Mouse (Mus musculus): ENCODE measurements around the gene Prrc2b. TPM values are rescaled to one million over a fixed set of nuclear protein-coding genes. Genes with fewer than 3 reads are reported as not detected.

The Prrc2b gene
- polyA plus RNA-seq, 1 experiment, result 5.5 TPM

DNA sequence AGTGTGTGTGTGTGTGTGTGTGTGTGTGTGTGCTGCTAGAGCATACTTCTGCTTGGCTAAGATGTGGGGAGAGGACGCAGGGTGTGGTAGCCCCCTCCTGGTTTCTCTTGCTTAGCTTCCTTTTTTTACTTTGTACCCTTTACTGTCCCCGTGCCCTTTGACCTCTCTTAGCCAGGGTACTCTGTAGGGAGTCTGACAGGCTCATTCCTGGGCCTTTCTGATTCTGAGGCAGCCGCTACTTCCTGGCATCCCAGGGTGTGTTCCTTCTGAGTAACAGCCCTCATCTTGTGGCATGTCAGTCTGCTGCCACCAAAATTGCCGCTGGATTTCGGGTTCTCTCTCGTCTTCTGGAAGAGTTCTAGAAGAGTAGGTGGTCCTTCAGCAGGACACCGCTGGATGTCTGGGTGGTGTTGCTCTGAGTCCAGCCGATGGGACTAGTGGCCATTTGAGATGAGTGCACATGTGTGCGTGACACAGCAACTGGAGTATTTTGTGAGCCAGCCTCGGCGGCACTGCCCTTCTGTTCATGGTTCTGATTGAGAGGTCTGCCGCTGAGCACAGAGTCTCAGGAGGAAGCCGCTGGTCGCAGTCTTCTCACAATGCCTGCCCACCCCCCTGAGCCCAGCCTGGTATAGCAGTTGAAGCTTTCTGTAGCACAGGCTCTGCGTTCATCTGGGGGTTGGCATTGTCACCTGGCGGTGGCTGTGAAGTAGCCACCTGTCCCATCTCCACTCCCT lies 16.3 kb downstream of the Prrc2b start:
- Histone ChIP-seq H3K27me3 (ENCODE audit: control insufficient read depth, insufficient read depth, low read length) (no peaks in the 10 kb centered on the region), H3K4me1 (ENCODE audit: control insufficient read depth, insufficient read depth, low read length) (peaks cover 8% of the 10 kb centered on the region), H3K27ac (ENCODE audit: control insufficient read depth, insufficient read depth, low read depth, low read length) (0 out of 2 replicates have a peak overlapping the region, but pooled peaks have one; percentile 9), H3K36me3 (ENCODE audit: control insufficient read depth, insufficient read depth, low read length) (no peaks in the 10 kb centered on the region), H3K4me3 (ENCODE audit: control insufficient read depth, low read depth, low read length) (no peak overlapping the region)
- TF ChIP-seq POLR2A (IDR thresholded peaks at IDR 0.05; ENCODE audit: control insufficient read depth, low read depth, low read length) (no peak), CTCF (IDR thresholded peaks at IDR 0.05; ENCODE audit: control insufficient read depth, insufficient read depth, insufficient replicate concordance, low read depth, low read length) (no peak)

DNA sequence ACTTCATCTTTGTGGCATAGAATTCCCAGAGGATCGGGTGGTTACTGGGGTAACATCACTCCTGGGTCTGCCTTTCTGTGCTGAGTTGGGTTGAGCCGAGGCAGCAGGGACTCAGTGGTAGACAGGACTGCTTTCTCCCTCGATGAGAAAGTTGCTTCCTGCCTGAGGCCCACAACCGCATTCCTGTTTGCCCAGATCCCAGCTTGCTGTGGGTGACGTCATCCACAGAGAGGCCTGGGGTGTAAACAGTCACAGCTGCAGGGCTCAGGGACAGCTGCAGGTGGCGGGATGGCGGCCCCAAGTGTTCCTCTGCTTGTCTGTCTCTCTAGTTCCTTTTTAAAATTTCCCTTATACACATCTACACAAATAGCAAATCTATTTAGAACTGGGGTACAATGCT lies 16.9 kb downstream of the Prrc2b start:
- H3K4me1 ChIP-seq (ENCODE audit: control insufficient read depth, insufficient read depth, low read length), result peaks cover 8% of the 10 kb centered on the region
- 0 out of 2 replicates have a peak overlapping the region, but pooled peaks have one; percentile 9 for H3K27ac ChIP-seq (ENCODE audit: control insufficient read depth, insufficient read depth, low read depth, low read length)

DNA sequence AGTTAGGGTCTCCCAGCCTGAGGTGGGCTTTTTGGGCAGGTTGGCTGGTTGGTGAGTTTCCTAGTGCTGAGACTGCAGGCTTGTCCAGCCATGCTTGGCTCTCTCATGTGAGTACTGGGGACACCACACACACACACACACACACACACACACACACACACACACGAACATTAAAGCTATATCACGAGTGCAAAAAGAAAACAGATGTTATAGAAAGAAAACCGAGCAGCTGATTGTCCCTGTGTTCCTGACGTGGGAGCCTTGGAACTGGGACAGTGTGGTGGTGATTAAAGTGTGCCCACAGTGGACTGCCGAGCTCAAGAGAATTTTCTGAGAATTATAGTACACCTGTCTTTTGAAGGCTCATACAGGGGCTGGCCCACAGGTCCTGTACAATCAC lies 18.4 kb downstream of the Prrc2b start:
- TF ChIP-seq POLR2A (IDR thresholded peaks at IDR 0.05; ENCODE audit: control insufficient read depth, low read depth, low read length), result no peak
- Histone ChIP-seq H3K36me3 (ENCODE audit: control insufficient read depth, insufficient read depth, low read length) (no peaks in the 10 kb centered on the region), H3K4me3 (ENCODE audit: control insufficient read depth, low read depth, low read length) (no peak overlapping the region), H3K27ac (ENCODE audit: control insufficient read depth, insufficient read depth, low read depth, low read length) (no peak overlapping the region), H3K4me1 (ENCODE audit: control insufficient read depth, insufficient read depth, low read length) (peaks cover 9% of the 10 kb centered on the region), H3K27me3 (ENCODE audit: control insufficient read depth, insufficient read depth, low read length) (no peaks in the 10 kb centered on the region)

More for the DNA sequence above, 16.9 kb downstream of the Prrc2b start:
- H3K36me3 ChIP-seq (ENCODE audit: control insufficient read depth, insufficient read depth, low read length), result no peaks in the 10 kb centered on the region
- no peak overlapping the region for H3K4me3 ChIP-seq (ENCODE audit: control insufficient read depth, low read depth, low read length)
- no peaks in the 10 kb centered on the region for H3K27me3 ChIP-seq (ENCODE audit: control insufficient read depth, insufficient read depth, low read length)
- TF ChIP-seq CTCF (IDR thresholded peaks at IDR 0.05; ENCODE audit: control insufficient read depth, insufficient read depth, insufficient replicate concordance, low read depth, low read length), result no peak
- no peak for TF ChIP-seq POLR2A (IDR thresholded peaks at IDR 0.05; ENCODE audit: control insufficient read depth, low read depth, low read length)

DNA sequence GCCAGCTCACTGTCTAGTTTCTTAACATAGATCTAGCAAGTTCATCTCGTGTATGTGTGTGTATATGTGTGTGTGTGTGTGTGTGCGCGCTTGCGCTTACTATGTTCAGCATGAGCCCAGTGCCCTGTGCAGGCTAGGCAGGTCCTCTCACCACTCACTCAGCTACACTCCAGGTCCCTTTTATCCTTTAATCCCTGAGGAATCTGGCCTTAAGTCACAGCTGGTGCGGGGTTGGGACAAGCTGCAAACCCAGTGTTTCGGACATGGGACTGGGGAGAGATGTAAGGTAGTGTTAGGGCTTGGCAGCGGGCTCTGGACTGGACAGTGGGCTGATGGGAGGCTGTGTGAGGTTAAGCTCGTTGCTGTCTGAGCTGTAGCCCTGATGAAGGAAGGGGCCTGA lies 19.1 kb downstream of the Prrc2b start:
- no peaks in the 10 kb centered on the region for H3K36me3 ChIP-seq (ENCODE audit: control insufficient read depth, insufficient read depth, low read length)
- peaks cover 11% of the 10 kb centered on the region for H3K4me1 ChIP-seq (ENCODE audit: control insufficient read depth, insufficient read depth, low read length)
- TF ChIP-seq CTCF (IDR thresholded peaks at IDR 0.05; ENCODE audit: control insufficient read depth, insufficient read depth, insufficient replicate concordance, low read depth, low read length), result no peak
- TF ChIP-seq POLR2A (IDR thresholded peaks at IDR 0.05; ENCODE audit: control insufficient read depth, low read depth, low read length), result no peak
- H3K27ac ChIP-seq (ENCODE audit: control insufficient read depth, insufficient read depth, low read depth, low read length), result no peak overlapping the region
- H3K27me3 ChIP-seq (ENCODE audit: control insufficient read depth, insufficient read depth, low read length), result no peaks in the 10 kb centered on the region
- no peak overlapping the region for H3K4me3 ChIP-seq (ENCODE audit: control insufficient read depth, low read depth, low read length)

DNA sequence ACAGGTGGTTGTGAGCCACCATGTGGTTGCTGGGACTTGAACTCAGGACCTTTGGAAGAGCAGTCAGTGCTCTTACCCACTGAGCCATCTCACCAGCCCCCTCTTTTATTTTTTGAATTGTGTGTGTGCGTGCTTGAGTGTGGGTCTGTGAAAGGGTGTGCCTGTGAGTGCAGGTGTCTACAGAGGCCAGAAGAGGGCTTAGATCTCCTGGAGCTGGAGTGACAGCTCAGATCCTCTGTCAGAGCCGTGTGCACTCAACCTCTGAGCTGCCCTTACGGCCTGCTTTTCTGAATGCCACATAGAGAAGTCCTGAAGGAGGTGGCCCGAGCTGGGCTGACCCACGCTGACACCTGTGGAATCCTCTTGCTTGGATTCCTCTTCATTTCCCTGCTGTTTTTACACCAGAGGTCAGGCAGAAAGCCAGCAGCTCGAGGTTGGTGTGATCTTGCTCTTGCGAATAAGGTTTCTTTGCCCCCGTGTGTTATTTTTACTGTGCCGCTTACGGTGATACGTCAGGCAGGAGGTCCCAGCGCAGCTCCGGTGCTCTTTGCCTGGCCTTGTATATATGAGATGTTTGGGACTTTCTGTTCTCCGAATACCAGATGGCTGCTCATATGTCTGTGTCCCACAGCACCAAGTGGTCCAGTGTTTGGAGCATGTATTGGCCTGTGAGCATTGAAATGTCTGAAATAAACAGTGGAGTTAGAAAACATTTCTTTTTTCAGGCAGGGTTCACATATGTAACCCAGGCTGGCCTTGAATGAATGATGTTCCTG lies 21.0 kb downstream of the Prrc2b start:
- Histone ChIP-seq H3K27me3 (ENCODE audit: control insufficient read depth, insufficient read depth, low read length) (no peaks in the 10 kb centered on the region), H3K27ac (ENCODE audit: control insufficient read depth, insufficient read depth, low read depth, low read length) (no peak overlapping the region; the same call in 1 of the 2 replicates), H3K4me3 (ENCODE audit: control insufficient read depth, low read depth, low read length) (no peak overlapping the region), H3K36me3 (ENCODE audit: control insufficient read depth, insufficient read depth, low read length) (no peaks in the 10 kb centered on the region), H3K4me1 (ENCODE audit: control insufficient read depth, insufficient read depth, low read length) (peaks cover 8% of the 10 kb centered on the region)
- TF ChIP-seq CTCF (IDR thresholded peaks at IDR 0.05; ENCODE audit: control insufficient read depth, insufficient read depth, insufficient replicate concordance, low read depth, low read length) (no peak), POLR2A (IDR thresholded peaks at IDR 0.05; ENCODE audit: control insufficient read depth, low read depth, low read length) (no peak)

DNA sequence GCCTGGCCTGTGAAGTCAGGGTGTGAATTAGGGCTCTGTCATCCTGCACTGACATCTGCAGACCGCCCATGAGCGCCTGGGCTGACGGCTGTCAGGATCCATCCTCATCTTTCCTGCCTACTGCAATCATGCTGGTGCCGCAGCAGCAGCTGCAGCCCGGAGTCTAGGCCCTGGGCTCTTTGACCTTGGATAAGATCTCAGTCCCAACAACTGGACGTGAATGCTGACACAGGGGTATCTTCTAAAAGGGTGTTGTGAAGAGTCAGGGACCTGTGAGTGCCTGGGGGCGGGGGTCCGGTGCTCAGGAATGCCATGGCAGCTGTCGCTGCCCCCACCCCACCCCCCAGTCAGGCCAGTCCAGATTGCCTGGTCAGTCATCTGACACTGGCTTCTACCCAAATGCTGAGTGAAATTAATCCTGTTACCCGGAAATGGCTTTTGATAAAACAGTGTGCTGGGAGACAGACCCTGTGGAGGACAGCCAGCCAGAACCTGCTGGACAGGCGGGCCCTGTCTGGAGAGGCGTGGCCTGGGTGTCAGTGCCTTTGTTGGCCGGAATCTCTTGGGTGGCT lies 23.4 kb downstream of the Prrc2b start:
- Histone ChIP-seq H3K4me1 (ENCODE audit: control insufficient read depth, insufficient read depth, low read length) (peaks cover 3% of the 10 kb centered on the region), H3K36me3 (ENCODE audit: control insufficient read depth, insufficient read depth, low read length) (no peaks in the 10 kb centered on the region), H3K4me3 (ENCODE audit: control insufficient read depth, low read depth, low read length) (no peak overlapping the region), H3K27me3 (ENCODE audit: control insufficient read depth, insufficient read depth, low read length) (no peaks in the 10 kb centered on the region), H3K27ac (ENCODE audit: control insufficient read depth, insufficient read depth, low read depth, low read length) (no peak overlapping the region; the same call in 1 of the 2 replicates)
- TF ChIP-seq POLR2A (IDR thresholded peaks at IDR 0.05; ENCODE audit: control insufficient read depth, low read depth, low read length) (no peak), CTCF (IDR thresholded peaks at IDR 0.05; ENCODE audit: control insufficient read depth, insufficient read depth, insufficient replicate concordance, low read depth, low read length) (no peak)

DNA sequence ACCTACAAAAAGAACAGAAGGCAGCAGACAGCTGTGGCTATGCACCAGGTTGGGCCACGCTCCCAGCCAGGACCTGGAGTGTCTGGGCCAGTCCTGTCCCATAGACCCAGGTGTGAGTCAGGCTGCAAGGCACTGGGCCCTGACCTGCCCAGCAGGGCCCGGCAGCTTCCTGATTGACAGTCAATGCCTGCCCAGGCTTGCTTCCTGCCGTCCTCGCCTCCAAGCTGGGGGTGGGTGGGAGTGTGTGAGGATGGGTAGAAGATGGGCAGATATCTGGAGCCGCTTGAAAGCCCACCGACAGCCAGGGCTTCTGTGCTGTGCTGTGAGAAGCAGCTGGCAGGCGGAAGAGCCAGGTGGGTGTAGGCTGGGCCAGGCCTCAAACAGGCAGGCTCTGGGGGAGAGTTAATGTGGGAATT lies 24.2 kb downstream of the Prrc2b start:
- Histone ChIP-seq H3K27ac (ENCODE audit: control insufficient read depth, insufficient read depth, low read depth, low read length) (no peak overlapping the region), H3K4me1 (ENCODE audit: control insufficient read depth, insufficient read depth, low read length) (peaks cover 3% of the 10 kb centered on the region), H3K27me3 (ENCODE audit: control insufficient read depth, insufficient read depth, low read length) (no peaks in the 10 kb centered on the region), H3K36me3 (ENCODE audit: control insufficient read depth, insufficient read depth, low read length) (no peaks in the 10 kb centered on the region), H3K4me3 (ENCODE audit: control insufficient read depth, low read depth, low read length) (no peak overlapping the region)
- TF ChIP-seq CTCF (IDR thresholded peaks at IDR 0.05; ENCODE audit: control insufficient read depth, insufficient read depth, insufficient replicate concordance, low read depth, low read length), result no peak
- TF ChIP-seq POLR2A (IDR thresholded peaks at IDR 0.05; ENCODE audit: control insufficient read depth, low read depth, low read length), result no peak

All from testis, adult 2 months (tissue).